Mouse (Mus musculus): ENCODE measurements around the gene Tufm.

DNA sequence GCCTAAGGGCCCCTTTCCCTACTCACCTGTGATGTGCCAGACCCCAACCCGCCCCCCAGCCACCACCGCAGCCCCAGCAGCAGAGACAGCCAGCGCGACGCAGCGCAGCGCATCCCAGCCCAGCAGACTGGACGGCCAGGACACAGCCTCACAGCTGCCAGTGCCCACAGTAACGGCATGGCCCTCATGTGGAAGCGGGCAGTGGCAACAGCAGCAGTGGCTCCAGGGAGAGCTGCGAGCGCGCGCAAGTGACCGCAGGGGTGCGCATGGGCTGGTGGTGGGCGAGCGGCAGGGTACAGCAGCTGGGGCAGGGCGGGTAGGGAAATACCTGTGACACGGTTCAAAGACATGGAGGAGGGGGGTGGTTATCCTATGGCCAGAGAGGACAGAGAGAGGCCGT is 40.9 kb upstream of the Tufm start:
- peak; percentile 69 for TF ChIP-seq POLR2A (IDR thresholded peaks at IDR 0.05; ENCODE audit: insufficient read length, low read depth)
- no peak for TF ChIP-seq MYOG (IDR thresholded peaks at IDR 0.05; ENCODE audit: control insufficient read depth in 1 of 3, insufficient read depth in 1 of 3, insufficient read length in 2 of 3, low read depth in 2 of 3)
- TF ChIP-seq TCF12 (IDR thresholded peaks at IDR 0.05; ENCODE audit: insufficient read depth, poor library complexity, severe bottlenecking) = no peak
- TF ChIP-seq MYOD1 (IDR thresholded peaks at IDR 0.05; ENCODE audit: control insufficient read depth in 1 of 3, insufficient read length in 2 of 3, low read depth in 2 of 3) = peak in 1 of 3 experiments; percentile 27
- TF ChIP-seq E2F4 (IDR thresholded peaks at IDR 0.05; ENCODE audit: insufficient read depth) = no peak
- no peak for TF ChIP-seq SRF (IDR thresholded peaks at IDR 0.05; ENCODE audit: control insufficient read depth, insufficient read length, low read depth)
- no peak for TF ChIP-seq CEBPB (IDR thresholded peaks at IDR 0.05; ENCODE audit: insufficient read depth, poor library complexity, severe bottlenecking)

All from myocyte (in vitro differentiated cells).